Mouse (Mus musculus) MEL (cell line): Measurements from ENCODE around the gene Tie1.

Experiments
- CHD1 ChIP-seq: IDR thresholded peaks from 2 replicates; pipeline ENCODE4 v1.6.1; 2012; ENCODE audit warnings: low read depth, mild to moderate bottlenecking, inconsistent platforms, low read length, improper control_type of control experiment
- CTCF ChIP-seq, 3 experiments: IDR thresholded peaks in 2 of 3; conservative IDR thresholded peaks in 1 of 3; 2 replicates each; pipeline ENCODE4 v1.5.1; 2011 to 2012; ENCODE audit warnings: low read length in 3 of 3, low read depth in 2 of 3, mild to moderate bottlenecking in 2 of 3, improper control_type of control experiment in 1 of 3, inconsistent platforms in 1 of 3, mixed read lengths in 1 of 3, moderate library complexity in 1 of 3; ENCODE audit not compliant: control insufficient read depth in 1 of 3, insufficient read depth in 1 of 3, poor library complexity in 1 of 3, severe bottlenecking in 1 of 3
- E2F4 ChIP-seq: IDR thresholded peaks from 2 replicates; pipeline ENCODE4 v1.6.1; 2011; ENCODE audit warnings: low read depth, low read length, improper control_type of control experiment, borderline replicate concordance
- EP300 ChIP-seq, 2 experiments: IDR thresholded peaks; 2 replicates each; pipeline ENCODE4 v1.6.1; 2011; ENCODE audit warnings: improper control_type of control experiment in 2 of 2, low read length in 2 of 2, low read depth in 1 of 2, mild to moderate bottlenecking in 1 of 2
- GATA1 ChIP-seq: IDR thresholded peaks from 2 replicates; pipeline ENCODE4 v1.6.1; 2011; ENCODE audit warnings: low read depth, low read length, improper control_type of control experiment
- MAFK ChIP-seq: IDR thresholded peaks from 2 replicates; pipeline ENCODE4 v1.6.1; 2011; ENCODE audit warnings: low read depth, mild to moderate bottlenecking, low read length, improper control_type of control experiment, borderline replicate concordance
- MAX ChIP-seq: IDR thresholded peaks from 2 replicates; pipeline ENCODE4 v1.6.1; 2011; ENCODE audit warnings: low read length, improper control_type of control experiment
- MEF2A ChIP-seq: IDR thresholded peaks from 2 replicates; pipeline ENCODE4 v1.6.1; 2014; ENCODE audit warnings: low read depth, mild to moderate bottlenecking, inconsistent platforms, low read length, improper control_type of control experiment; ENCODE audit not compliant: poor library complexity, insufficient replicate concordance, severe bottlenecking; ENCODE audit errors: extremely low read depth
- MXI1 ChIP-seq: IDR thresholded peaks from 2 replicates; pipeline ENCODE4 v1.6.1; 2011; ENCODE audit warnings: mild to moderate bottlenecking, low read depth, low read length, improper control_type of control experiment
- POLR2A ChIP-seq, 2 experiments: IDR thresholded peaks; 2 replicates each; pipeline ENCODE4 v1.6.1; 2011 to 2012; ENCODE audit warnings: low read length in 2 of 2, mild to moderate bottlenecking in 2 of 2, control low read depth in 1 of 2, improper control_type of control experiment in 1 of 2, low read depth in 1 of 2, moderate library complexity in 1 of 2; ENCODE audit not compliant: control insufficient read depth in 1 of 2, insufficient read depth in 1 of 2, poor library complexity in 1 of 2
- TAL1 ChIP-seq: IDR thresholded peaks from 2 replicates; pipeline ENCODE4 v1.6.1; 2012; ENCODE audit warnings: mild to moderate bottlenecking, inconsistent platforms, low read length, moderate library complexity, mixed read lengths
- USF2 ChIP-seq, 2 experiments: IDR thresholded peaks; 2 replicates each; pipeline ENCODE4 v1.6.1; 2011 to 2012; ENCODE audit warnings: improper control_type of control experiment in 2 of 2, low read length in 2 of 2, borderline replicate concordance in 1 of 2, inconsistent platforms in 1 of 2, low read depth in 1 of 2, mild to moderate bottlenecking in 1 of 2; ENCODE audit not compliant: insufficient read depth in 1 of 2
- ZMIZ1 ChIP-seq: IDR thresholded peaks from 2 replicates; pipeline ENCODE4 v1.6.1; 2012; ENCODE audit warnings: low read depth, mild to moderate bottlenecking, inconsistent platforms, low read length, improper control_type of control experiment, moderate library complexity

- TF ChIP-seq CTCF (IDR thresholded peaks at IDR 0.05 in 2 of 3, conservative IDR thresholded peaks at IDR 0.05 in 1 of 3; ENCODE audit: control insufficient read depth in 1 of 3, insufficient read depth in 1 of 3, low read depth in 2 of 3, low read length in 3 of 3, poor library complexity in 1 of 3, severe bottlenecking in 1 of 3) (no peak), EP300 (IDR thresholded peaks at IDR 0.05; ENCODE audit: low read depth in 1 of 2, low read length in 2 of 2) (no peak), MEF2A (no peak), TAL1 (no peak), POLR2A (IDR thresholded peaks at IDR 0.05; ENCODE audit: control insufficient read depth in 1 of 2, insufficient read depth in 1 of 2, low read depth in 1 of 2, low read length in 2 of 2, poor library complexity in 1 of 2) (no peak), GATA1 (no peak), MXI1 (no peak), CHD1 (no peak), MAFK (no peak), ZMIZ1 (no peak), USF2 (IDR thresholded peaks at IDR 0.05; ENCODE audit: borderline replicate concordance in 1 of 2, insufficient read depth in 1 of 2, low read depth in 1 of 2, low read length in 2 of 2) (no peak), E2F4 (no peak), MAX (no peak)
Measured at GRCm38 (mm10) chr4:118518208-118518607, 28.3 kb upstream of the Tie1 start.
